Mouse (Mus musculus): ENCODE data around the gene Pdzd2. TPM values are rescaled to one million over a fixed set of nuclear protein-coding genes. Genes with fewer than 3 reads are reported as not detected.

The Pdzd2 gene
- polyA plus RNA-seq, 1 experiment from 2014 or later, result 21.8 TPM

- WGBS, result 50% methylated on average over 5 of the region's 5 CpGs
- Histone ChIP-seq H3K9me3 (no peaks in the 10 kb centered on the region), H3K27me3 (no peaks in the 10 kb centered on the region), H3K36me3 (no peaks in the 10 kb centered on the region), H3K4me1 (peaks cover 14% of the 10 kb centered on the region), H3K4me2 (no peak overlapping the region), H3K9ac (no peak overlapping the region), H3K4me3 (no peak overlapping the region), H3K27ac (no peak overlapping the region)
- ATAC-seq (ENCODE audit: insufficient number of reproducible peaks, insufficient read depth, low FRiP score, low TSS enrichment, low read depth), result no peak
Observed at GRCm38 (mm10) chr15:12758461-12758860, 18.7 kb upstream of the Pdzd2 start.

GRCm38 (mm10) chr15:12757757-12758156, 18.0 kb upstream of the Pdzd2 start:
- Histone ChIP-seq H3K4me1 (peaks cover 14% of the 10 kb centered on the region), H3K27ac (no peak overlapping the region), H3K27me3 (no peaks in the 10 kb centered on the region), H3K4me3 (no peak overlapping the region), H3K36me3 (no peaks in the 10 kb centered on the region), H3K9me3 (no peaks in the 10 kb centered on the region), H3K4me2 (no peak overlapping the region), H3K9ac (no peak overlapping the region)
- ATAC-seq (ENCODE audit: insufficient number of reproducible peaks, insufficient read depth, low FRiP score, low TSS enrichment, low read depth), result no peak
- 90% methylated on average over 1 of the region's 1 CpGs for WGBS

- Histone ChIP-seq H3K4me2 (no peak overlapping the region), H3K27me3 (no peaks in the 10 kb centered on the region), H3K9me3 (no peaks in the 10 kb centered on the region), H3K9ac (no peak overlapping the region), H3K27ac (no peak overlapping the region), H3K4me1 (peaks cover 9% of the 10 kb centered on the region), H3K36me3 (no peaks in the 10 kb centered on the region), H3K4me3 (no peak overlapping the region)
- no peak for ATAC-seq (ENCODE audit: insufficient number of reproducible peaks, insufficient read depth, low FRiP score, low TSS enrichment, low read depth)
- 49% methylated on average over 4 of the region's 4 CpGs for WGBS
Observed at GRCm38 (mm10) chr15:12753201-12753600, 13.5 kb upstream of the Pdzd2 start.

- Histone ChIP-seq H3K4me1 (peaks cover 9% of the 10 kb centered on the region), H3K9me3 (0 out of 2 replicates have a peak, but pooled peaks cover 3% of the 10 kb centered on the region), H3K4me3 (no peak overlapping the region), H3K36me3 (no peaks in the 10 kb centered on the region), H3K4me2 (no peak overlapping the region), H3K27ac (no peak overlapping the region), H3K9ac (no peak overlapping the region), H3K27me3 (no peaks in the 10 kb centered on the region)
- 91% methylated on average over 8 of the region's 8 CpGs for WGBS
- ATAC-seq (ENCODE audit: insufficient number of reproducible peaks, insufficient read depth, low FRiP score, low TSS enrichment, low read depth), result no peak
Observed at GRCm38 (mm10) chr15:12750963-12751362, 11.2 kb upstream of the Pdzd2 start.

DNA sequence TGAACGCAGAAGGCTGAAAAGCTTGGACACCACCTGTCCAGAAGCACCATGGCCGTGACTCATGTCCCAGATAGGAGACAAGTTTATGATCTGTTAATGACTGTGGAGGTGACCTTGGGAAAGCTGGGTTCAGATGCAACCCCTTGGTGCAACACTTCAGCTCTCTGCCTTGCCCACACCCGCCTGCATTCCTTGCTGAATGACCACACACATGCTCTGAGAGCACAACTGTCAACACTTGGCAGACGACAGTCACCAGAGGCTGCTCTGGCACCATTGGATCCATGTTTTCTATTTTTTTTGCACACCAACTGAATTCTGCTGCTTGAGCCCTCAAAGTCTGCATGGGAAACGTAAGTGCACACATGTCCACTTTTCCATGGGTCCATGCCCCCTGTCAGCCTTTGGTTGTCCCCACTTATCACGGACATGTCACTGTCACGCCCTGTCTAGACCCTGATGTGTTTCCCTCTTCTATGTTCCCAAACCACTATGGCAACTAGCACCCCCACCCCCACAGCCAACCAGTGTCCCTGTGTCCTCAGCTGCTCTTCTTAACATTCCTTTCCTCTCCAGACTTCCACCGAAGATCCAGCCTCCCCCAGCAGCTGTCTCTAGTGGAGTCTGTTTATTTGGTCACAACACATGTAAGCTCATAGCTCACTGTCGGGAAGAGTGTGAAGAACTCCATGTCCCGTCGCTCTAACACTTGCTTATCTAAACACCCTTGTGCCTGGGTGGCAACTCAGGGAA, 10.0 kb upstream of the Pdzd2 start:
- Histone ChIP-seq H3K27ac (no peak overlapping the region), H3K9me3 (0 out of 2 replicates have a peak, but pooled peaks cover 3% of the 10 kb centered on the region), H3K27me3 (no peaks in the 10 kb centered on the region), H3K9ac (no peak overlapping the region), H3K36me3 (no peaks in the 10 kb centered on the region), H3K4me3 (no peak overlapping the region), H3K4me2 (no peak overlapping the region), H3K4me1 (peaks cover 9% of the 10 kb centered on the region)
- WGBS, result 81% methylated on average over 11 of the region's 11 CpGs
- ATAC-seq (ENCODE audit: insufficient number of reproducible peaks, insufficient read depth, low FRiP score, low TSS enrichment, low read depth), result no peak

- no peak for ATAC-seq (ENCODE audit: insufficient number of reproducible peaks, insufficient read depth, low FRiP score, low TSS enrichment, low read depth)
Observed at GRCm38 (mm10) chr15:12742117-12742906, 2.6 kb upstream of the Pdzd2 start.

GRCm38 (mm10) chr15:12738301-12739093, 1.2 kb downstream of the Pdzd2 start:
- WGBS, result 35% methylated on average over 10 of the region's 10 CpGs
- H3K36me3 ChIP-seq, result no peaks in the 10 kb centered on the region
- H3K27ac ChIP-seq, result no peak overlapping the region
- no peaks in the 10 kb centered on the region for H3K9me3 ChIP-seq
- H3K9ac ChIP-seq, result peak overlapping the region; percentile 74
- ATAC-seq (ENCODE audit: insufficient number of reproducible peaks, insufficient read depth, low FRiP score, low TSS enrichment, low read depth), result no peak
- H3K27me3 ChIP-seq, result peaks cover 35% of the 10 kb centered on the region
- H3K4me3 ChIP-seq, result peak overlapping the region; percentile 64
- H3K4me2 ChIP-seq, result peak overlapping the region; percentile 78
- peaks cover 32% of the 10 kb centered on the region for H3K4me1 ChIP-seq

More at GRCm38 (mm10) chr15:12742117-12742906, 2.6 kb upstream of the Pdzd2 start:
- H3K4me2 ChIP-seq, result no peak overlapping the region
- no peak overlapping the region for H3K9ac ChIP-seq
- 0 out of 2 replicates have a peak, but pooled peaks cover 3% of the 10 kb centered on the region for H3K9me3 ChIP-seq
- peaks cover 30% of the 10 kb centered on the region for H3K27me3 ChIP-seq
- no peak overlapping the region for H3K27ac ChIP-seq
- H3K4me1 ChIP-seq, result peaks cover 25% of the 10 kb centered on the region
- 83% methylated on average over 6 of the region's 6 CpGs for WGBS
- H3K4me3 ChIP-seq, result no peak overlapping the region
- no peaks in the 10 kb centered on the region for H3K36me3 ChIP-seq

DNA sequence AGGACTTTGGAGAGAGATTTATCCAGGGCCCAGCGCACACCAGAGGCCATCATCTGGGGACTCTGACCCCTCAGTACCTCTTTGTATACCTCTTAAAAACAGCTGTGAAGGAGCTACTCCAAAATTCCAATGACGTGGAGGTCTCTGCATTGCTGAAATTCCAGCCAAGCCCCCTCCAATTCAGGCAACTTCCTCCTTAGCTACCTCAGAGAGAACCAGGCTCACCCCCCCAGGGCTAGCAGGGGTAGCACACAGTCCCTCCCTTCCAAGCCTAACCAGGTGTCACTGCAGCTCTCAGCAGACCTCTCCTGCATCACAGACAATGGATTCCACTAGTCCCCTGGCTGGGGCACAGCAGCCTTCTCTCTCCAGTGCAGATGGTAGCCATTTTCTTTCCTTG, 4.5 kb downstream of the Pdzd2 start:
- Histone ChIP-seq H3K27me3 (peaks cover 22% of the 10 kb centered on the region), H3K9me3 (no peaks in the 10 kb centered on the region), H3K27ac (no peak overlapping the region), H3K4me1 (peaks cover 30% of the 10 kb centered on the region), H3K9ac (no peak overlapping the region), H3K36me3 (no peaks in the 10 kb centered on the region), H3K4me2 (no peak overlapping the region), H3K4me3 (no peak overlapping the region)
- 45% methylated on average over 2 of the region's 2 CpGs for WGBS
- no peak for ATAC-seq (ENCODE audit: insufficient number of reproducible peaks, insufficient read depth, low FRiP score, low TSS enrichment, low read depth)

DNA sequence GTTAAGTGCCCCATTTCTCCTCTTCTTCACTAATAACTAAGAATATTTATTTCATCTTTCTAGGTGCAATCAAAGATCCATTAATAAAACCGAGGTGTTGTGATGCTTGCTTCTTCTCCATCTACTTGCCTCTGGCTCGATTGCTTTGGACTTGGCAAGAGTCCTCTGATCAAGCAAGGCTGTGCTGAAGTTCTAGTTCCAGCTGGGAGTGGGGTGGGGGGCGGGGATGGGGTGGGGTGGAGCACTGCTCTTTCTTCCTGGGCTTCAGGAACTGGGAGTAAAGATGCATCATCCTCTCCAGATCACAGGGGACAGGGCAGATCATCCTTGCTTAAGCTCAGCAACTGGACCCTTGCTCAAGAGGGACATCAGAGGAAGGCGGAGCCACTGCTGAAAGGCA, 5.5 kb downstream of the Pdzd2 start:
- 73% methylated on average over 4 of the region's 4 CpGs for WGBS
- Histone ChIP-seq H3K4me2 (no peak overlapping the region), H3K4me3 (no peak overlapping the region), H3K27ac (no peak overlapping the region), H3K9ac (no peak overlapping the region), H3K9me3 (no peaks in the 10 kb centered on the region), H3K36me3 (no peaks in the 10 kb centered on the region), H3K27me3 (peaks cover 22% of the 10 kb centered on the region), H3K4me1 (peaks cover 26% of the 10 kb centered on the region)
- no peak for ATAC-seq (ENCODE audit: insufficient number of reproducible peaks, insufficient read depth, low FRiP score, low TSS enrichment, low read depth)

- no peak overlapping the region for H3K4me3 ChIP-seq
- no peaks in the 10 kb centered on the region for H3K36me3 ChIP-seq
- H3K4me2 ChIP-seq, result no peak overlapping the region
- no peak for ATAC-seq (ENCODE audit: insufficient number of reproducible peaks, insufficient read depth, low FRiP score, low TSS enrichment, low read depth)
- no peak overlapping the region for H3K27ac ChIP-seq
- H3K9ac ChIP-seq, result no peak overlapping the region
- H3K9me3 ChIP-seq, result no peaks in the 10 kb centered on the region
- WGBS, result 79% methylated on average over 11 of the region's 11 CpGs
- H3K27me3 ChIP-seq, result peaks cover 7% of the 10 kb centered on the region
- H3K4me1 ChIP-seq, result peaks cover 13% of the 10 kb centered on the region
Observed at GRCm38 (mm10) chr15:12732613-12733012, 7.1 kb downstream of the Pdzd2 start.

- no peaks in the 10 kb centered on the region for H3K9me3 ChIP-seq
Observed at GRCm38 (mm10) chr15:12728381-12728780, 11.3 kb downstream of the Pdzd2 start.

More at GRCm38 (mm10) chr15:12728381-12728780, 11.3 kb downstream of the Pdzd2 start:
- Histone ChIP-seq H3K27me3 (no peaks in the 10 kb centered on the region), H3K36me3 (no peaks in the 10 kb centered on the region), H3K4me3 (no peak overlapping the region), H3K9ac (no peak overlapping the region), H3K4me2 (no peak overlapping the region), H3K27ac (peak overlapping the region; percentile 19; the same call in 1 of the 2 replicates), H3K4me1 (peaks cover 7% of the 10 kb centered on the region; the same call in 1 of the 2 replicates)
- 81% methylated on average over 4 of the region's 4 CpGs for WGBS
- ATAC-seq (ENCODE audit: insufficient number of reproducible peaks, insufficient read depth, low FRiP score, low TSS enrichment, low read depth), result no peak
